Mouse (Mus musculus) spleen, adult 12 weeks (tissue): ENCODE measurements around the gene Tent5b.

Experiments
- DNase-seq: peaks from one replicate; pipeline ENCODE4 v3.0.0; 2022; ENCODE audit warnings: low spot score

Tent5b gene

DNA sequence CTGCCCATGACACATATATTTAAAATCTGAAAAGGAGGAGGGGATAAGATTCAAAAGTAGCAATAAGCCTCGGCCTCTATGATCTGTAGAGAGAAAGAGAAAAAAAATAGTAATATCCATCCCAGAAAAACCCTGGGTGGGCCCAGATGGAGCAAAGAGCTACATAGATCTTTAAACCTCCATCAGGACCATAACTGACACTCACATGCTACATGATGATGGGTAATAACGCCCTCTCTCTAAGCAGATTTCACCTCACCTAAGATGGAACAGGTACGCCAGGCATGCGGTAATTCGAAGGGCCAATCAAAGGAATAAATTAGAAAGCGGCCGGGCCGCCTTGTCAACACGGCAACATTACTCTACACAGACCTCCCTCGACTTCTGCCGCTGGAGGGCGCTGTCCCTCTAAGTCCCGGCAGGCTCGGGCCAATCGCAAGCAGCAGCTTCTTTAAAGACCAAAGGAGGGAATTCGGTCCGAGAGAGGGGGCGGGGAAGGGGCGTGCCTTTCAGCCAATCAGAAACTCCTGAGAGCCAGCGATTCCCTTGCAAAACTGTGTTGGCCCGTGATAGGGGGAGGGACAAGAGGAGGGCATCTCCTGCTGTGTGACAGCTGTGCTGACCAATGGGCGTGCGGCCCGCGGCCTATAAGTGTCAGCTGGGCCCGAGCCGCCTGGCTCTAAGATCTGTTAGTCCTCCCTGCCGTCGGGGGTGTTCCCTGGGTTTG is at the start of gene Tent5b:
Gene Tent5b (plus strand): TSS at position 675 of the 727 bp plus-strand sequence.
- peak; percentile 79 for DNase-seq

GRCm38 (mm10) chr4:133431508-133431907 is 48.4 kb upstream of the Tent5b start:
- no peak for DNase-seq

- no peak for DNase-seq
These were observed 47.3 kb upstream of the Tent5b start for GRCm38 (mm10) chr4:133432560-133433171.

GRCm38 (mm10) chr4:133435921-133436320 is 44.0 kb upstream of the Tent5b start:
- no peak for DNase-seq

DNA sequence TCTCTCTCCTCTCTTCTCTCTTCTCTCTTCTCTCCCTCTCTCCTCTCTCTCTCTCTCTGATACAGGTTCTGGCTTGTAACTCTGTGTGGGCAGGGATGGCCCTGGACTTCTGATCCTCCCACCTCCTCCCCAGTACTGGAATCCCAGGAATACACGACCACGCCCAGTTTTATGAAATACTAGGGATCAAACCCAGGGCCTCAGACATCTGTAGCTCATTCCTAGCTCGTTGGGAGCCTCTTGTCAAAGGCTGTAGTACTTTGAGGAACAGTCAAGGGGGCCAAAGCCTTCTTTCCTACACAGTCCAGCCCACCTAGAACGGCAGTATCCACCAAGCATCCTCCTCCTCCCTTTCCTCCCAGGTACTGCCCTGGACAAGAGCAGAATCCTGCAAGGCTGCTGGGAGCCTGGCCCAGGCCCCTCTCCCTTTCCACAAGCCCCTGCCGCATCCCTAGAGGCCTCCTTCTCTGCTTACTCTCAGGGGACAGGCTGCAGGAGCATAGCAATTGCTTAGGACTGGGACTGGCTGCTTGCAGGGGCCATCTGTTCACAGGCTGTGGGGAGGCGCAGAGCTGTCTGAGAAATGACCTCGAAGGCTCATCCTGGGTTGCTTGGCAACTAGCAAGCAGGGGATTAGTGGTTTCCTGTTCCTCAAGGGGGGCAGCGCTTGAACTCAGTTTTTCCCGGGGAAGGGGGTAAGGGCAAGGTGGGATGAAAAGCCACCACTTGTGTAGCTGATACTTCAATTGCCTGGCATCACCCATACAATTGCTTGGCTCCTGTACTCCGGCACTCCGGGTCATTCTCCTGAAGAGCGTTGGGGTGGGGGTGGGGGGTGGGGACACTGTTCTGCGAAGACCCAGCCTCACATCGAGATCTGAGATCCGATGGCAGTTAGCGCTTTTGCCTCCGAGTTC is 40.2 kb upstream of the Tent5b start:
- no peak for DNase-seq

- DNase-seq, result no peak
These were observed 39.5 kb upstream of the Tent5b start for GRCm38 (mm10) chr4:133440377-133440795.

DNA sequence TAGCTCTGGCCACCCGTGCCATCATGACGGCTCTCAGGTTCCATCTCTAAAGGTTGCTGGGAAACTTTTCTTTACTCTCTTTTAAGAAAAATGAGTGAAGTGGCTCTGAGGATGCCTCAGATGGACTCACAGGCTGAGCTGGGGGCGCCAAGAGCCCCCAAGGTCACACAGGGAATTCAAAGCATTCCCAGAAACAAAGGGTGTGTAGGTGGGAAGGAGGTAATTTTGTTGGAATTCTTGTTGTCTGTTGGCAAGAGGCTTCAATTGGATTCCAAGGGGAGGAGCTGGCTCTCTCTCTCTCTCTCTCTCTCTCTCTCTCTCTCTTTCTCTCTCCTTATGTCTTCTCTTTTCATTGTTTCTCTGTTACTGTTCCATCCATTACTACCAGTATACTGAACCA is 37.7 kb upstream of the Tent5b start:
- DNase-seq, result no peak

GRCm38 (mm10) chr4:133443085-133443484 is 36.8 kb upstream of the Tent5b start:
- no peak for DNase-seq

- no peak for DNase-seq
These were observed 34.2 kb upstream of the Tent5b start for GRCm38 (mm10) chr4:133445727-133446126.

- DNase-seq, result no peak
These were observed 32.6 kb upstream of the Tent5b start for GRCm38 (mm10) chr4:133447366-133447765.

DNA sequence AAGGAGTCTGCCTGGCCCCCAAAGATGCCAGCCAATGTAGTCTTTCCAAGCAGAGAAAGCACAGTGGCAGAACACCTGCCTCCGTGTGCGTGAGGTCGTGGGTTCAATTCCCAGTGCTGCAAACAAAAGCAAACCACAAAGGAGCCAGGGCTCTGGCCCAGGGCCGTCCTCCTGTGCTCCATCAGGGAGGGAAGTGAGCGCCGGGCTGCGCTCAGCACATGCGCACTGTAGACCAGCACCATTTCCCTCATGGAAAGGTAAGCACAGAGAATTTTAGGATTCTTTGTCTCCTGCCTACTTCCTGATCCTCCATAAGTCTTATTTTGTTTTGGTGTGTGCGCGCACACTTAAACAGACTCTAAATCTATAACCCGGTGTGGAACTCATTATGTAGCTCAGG is 32.0 kb upstream of the Tent5b start:
- no peak for DNase-seq

DNA sequence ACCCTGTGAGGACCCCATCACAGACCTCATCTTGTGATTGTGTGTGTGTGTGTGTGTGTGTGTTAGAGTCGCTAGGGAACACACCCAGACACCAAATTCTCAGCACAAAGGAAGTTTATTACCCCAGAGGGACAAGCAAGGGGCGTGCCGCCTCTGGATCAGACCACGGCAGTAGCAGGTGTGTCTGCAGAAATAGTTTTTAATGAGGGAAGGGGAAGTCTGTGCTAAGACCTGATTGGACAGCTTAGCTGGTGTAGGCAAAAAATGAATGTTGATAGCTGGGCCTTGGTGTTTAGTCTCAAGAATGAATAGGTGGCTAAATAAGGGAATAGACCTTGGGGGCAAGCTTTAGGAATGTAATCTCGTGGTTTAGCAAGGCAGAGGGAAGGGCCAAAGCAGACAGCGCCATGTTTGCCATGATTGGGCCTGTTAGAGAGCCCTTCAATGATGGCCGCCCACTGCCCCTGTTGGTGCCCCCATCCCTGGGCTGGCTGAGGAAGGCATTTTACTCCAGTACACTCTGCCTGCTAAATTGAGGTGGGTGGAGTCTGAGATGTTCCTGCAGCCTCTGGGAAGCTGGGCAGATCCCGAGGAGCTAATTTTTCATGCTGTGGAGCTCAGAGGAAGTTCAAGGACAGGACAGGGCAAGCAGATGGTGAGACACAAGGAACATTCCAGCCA is 31.1 kb upstream of the Tent5b start:
- DNase-seq, result no peak

DNA sequence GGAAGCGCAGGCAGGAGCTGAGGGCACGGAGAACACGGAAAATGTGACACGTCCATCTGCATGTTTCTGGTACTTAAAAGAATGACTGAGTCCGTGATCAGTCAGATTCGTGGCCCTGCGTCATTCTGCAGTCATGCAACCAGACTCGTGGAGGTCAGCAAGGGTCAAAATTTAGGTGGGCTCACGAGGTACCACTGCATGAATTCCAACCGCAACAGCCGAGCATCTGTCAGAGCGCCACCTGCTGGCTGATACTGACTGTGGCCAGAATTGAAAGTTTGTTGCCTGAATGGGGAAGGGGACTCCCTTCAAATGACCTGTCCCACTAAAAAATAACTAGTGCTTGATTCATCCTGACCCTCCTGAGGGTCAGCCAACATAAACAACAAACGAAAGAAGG is 30.2 kb upstream of the Tent5b start:
- DNase-seq, result no peak

GRCm38 (mm10) chr4:133451536-133451935 is 28.4 kb upstream of the Tent5b start:
- DNase-seq, result peak; percentile 36

DNA sequence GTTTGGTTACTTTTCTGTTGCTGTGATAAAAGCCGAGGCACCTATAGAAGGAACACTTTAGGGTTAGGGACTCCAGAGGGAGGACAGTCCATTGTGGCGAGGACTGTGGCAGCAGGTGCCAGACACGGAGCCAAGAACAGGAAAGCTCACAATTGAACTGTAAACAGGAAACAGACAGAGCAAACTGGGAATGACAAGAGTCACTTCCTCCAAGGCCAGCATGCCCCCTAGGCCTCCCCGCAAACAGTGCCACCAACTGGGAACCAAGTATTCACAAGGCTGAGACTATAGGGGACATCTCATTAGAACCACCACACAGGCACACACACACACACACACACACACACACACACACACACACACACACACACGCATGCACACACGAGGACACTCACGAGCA is 27.5 kb upstream of the Tent5b start:
- no peak for DNase-seq

DNA sequence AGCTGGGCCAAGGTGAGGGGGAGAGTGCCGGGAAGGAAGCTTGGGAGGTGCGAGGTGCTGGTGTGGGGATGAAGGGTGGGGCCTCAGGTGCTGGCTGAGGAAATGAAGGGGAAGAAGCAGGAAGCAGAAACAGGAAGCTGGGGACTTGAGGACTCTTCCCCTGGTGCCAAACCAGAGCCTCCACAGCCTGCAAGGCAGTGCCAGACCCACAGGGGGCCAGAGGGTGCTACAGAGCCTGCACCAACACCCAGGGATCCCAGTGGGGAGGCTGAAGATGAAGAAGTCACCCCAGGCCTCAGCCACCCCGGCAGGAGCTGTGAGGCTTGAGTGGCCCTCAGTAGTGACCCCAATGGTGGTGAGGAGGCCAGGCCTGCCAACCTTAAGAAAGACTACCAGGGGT is 21.9 kb upstream of the Tent5b start:
- no peak for DNase-seq

DNA sequence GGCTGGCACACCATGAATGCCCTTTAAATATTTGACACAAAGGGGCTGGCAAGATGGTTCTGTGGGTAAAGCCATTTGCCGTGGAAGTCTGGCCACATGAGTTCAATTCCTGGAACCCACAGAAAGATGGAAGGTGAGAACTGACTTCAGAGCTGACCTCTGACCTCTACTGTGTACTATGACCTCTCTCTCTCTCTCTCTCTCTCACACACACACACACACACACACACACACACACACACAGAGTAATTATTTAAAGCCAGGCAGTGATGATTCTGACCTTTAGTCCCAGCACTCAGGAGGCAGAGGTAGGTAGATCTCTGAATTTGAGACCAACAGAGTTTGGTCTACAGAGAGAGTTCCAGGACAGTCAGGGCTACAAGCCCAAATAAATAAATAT is 19.9 kb upstream of the Tent5b start:
- no peak for DNase-seq

GRCm38 (mm10) chr4:133460796-133461325 is 19.1 kb upstream of the Tent5b start:
- DNase-seq, result no peak

- no peak for DNase-seq
These were observed 18.6 kb upstream of the Tent5b start for GRCm38 (mm10) chr4:133461362-133461761.

- DNase-seq, result no peak
These were observed 16.7 kb upstream of the Tent5b start for GRCm38 (mm10) chr4:133463184-133463583.

DNA sequence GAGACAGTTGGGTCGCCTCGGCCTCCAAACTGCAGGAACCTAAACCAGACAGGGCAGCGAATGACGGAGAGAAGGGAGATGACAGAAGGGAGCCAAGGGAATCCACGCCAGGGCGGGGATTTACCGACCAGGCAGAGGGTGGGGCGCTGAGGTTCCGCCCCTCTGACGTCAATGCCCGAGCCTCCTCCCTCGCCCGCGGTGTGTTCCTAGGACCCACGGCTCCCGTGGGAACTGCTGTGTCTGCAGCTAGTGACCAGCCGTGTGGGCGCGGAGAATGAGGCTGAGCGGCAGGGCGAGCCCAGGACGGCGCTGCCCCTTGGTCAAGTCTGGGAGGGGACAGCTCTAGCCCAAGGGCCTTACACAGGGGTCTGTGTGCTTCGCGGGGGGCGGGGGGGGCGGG is 11.9 kb upstream of the Tent5b start:
- no peak for DNase-seq

GRCm38 (mm10) chr4:133469122-133469521 is 10.8 kb upstream of the Tent5b start:
- DNase-seq, result no peak
